Comparison of ENCODE assay signal across 1 mouse cellular context in the genomic region with DNA sequence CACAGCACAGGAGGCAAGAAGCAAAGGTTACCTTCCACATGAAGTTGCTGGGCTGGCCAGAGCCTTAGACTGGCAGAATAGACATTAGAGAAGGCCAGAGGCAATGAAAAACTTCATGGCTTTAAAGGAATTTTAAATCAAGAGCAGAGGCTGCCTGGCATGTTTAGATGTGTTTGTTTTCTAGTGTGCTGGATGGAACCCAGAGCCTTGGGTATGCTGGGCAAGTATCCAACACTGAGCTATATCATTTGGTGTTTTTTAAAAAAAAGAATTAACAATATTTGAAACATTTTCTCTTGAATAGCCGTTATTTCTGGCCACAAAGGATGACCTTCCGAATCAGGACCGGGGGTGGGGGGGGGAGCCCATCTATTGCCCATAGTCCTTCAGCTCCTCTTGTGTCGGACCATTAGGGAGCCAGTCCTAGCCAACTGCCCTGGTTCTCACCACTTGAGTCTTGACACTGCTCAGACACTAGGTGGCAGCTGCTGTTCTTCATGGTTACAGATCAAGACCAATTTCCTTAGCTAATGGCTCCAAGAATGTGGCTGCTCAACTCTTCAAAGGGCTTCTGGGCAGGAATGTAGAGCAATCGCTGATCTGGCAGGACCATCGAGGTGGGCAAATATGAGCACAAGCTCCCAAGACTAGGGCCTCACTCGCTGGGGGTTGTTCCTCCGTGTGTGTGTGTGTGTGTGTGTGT.
TF ChIP-seq lines count a peak whose summit lies in the region.

No protein-coding gene starts in this region.

TF ChIP-seq in CH12.LX, 34 proteins besides CTCF, POLR2A, EP300 and RAD21:
- TF ChIP-seq JUN (IDR thresholded peaks at IDR 0.05; ENCODE audit: insufficient read depth, low read depth, low read length) (no peak), SMC3 (IDR thresholded peaks at IDR 0.05; ENCODE audit: low read depth, low read length) (peak; percentile 72)
